Mouse (Mus musculus): Measurements from ENCODE around the gene Tmem25.

GRCm38 (mm10) chr9:44771376-44771775 lies 27.7 kb downstream of the Tmem25 start:
- no peak for TF ChIP-seq POLR2A (IDR thresholded peaks at IDR 0.05; ENCODE audit: low read depth, low read length)
- TF ChIP-seq CTCF (conservative IDR thresholded peaks at IDR 0.05; ENCODE audit: insufficient read depth, insufficient read length, low read depth, low read length) = no peak
